Mouse (Mus musculus) monocyte, adult 5-6 weeks (primary cell): ENCODE results near the gene Ccdc151. TPM values are rescaled to one million over a fixed set of nuclear protein-coding genes. Genes with fewer than 3 reads are reported as not detected.
A peak's percentile ranks its signal among the peaks of the same experiment; 100 is the strongest.

Experiments used
- ATAC-seq: fragments of 153-309, 156-312 bp; replicated peaks from 2 replicates; pipeline ENCODE4 v1.8.0; 2017; ENCODE audit warnings: mild to moderate bottlenecking; ENCODE audit not compliant: low TSS enrichment, insufficient number of reproducible peaks, severe bottlenecking, poor library complexity, low FRiP score
- total RNA-seq: library from RNA; stranded (forward); fragments of 200-1000, 200-491, 200-594 nt; gene quantifications from 3 replicates; pipeline ENCODE4 v1.2.3, GENCODE M21; 2017

Gene Ccdc151
- total RNA-seq: 1.9 TPM in 1 of 3 replicates, not detected in the others

GRCm38 (mm10) chr9:22002194-22003162, at the start of gene Ccdc151, which contains the start of gene Prkcsh:
Gene Ccdc151, minus strand, starts transcription at chr9:22002634.
Gene Prkcsh, plus strand, starts transcription at chr9:22002806.
- peak; percentile 97 for ATAC-seq

GRCm38 (mm10) chr9:22051958-22052254, 49.5 kb upstream of the Ccdc151 start, which contains the start of gene Elavl3:
Gene Elavl3, minus strand, starts transcription at chr9:22052023.
- no peak for ATAC-seq

- ATAC-seq: no peak
These were observed 48.9 kb upstream of the Ccdc151 start for GRCm38 (mm10) chr9:22051161-22051957.

GRCm38 (mm10) chr9:22050351-22050889, 48.0 kb upstream of the Ccdc151 start:
- ATAC-seq: no peak

- no peak for ATAC-seq
These were observed 47.4 kb upstream of the Ccdc151 start for GRCm38 (mm10) chr9:22049721-22050270.

- no peak for ATAC-seq
These were observed 46.9 kb upstream of the Ccdc151 start for GRCm38 (mm10) chr9:22049315-22049714.

GRCm38 (mm10) chr9:22047329-22047728, 44.9 kb upstream of the Ccdc151 start:
- no peak for ATAC-seq

GRCm38 (mm10) chr9:22041832-22042231, 39.4 kb upstream of the Ccdc151 start:
- no peak for ATAC-seq

- ATAC-seq: no peak
These were observed 35.4 kb upstream of the Ccdc151 start for GRCm38 (mm10) chr9:22037826-22038225.

- no peak for ATAC-seq
These were observed 33.0 kb upstream of the Ccdc151 start for GRCm38 (mm10) chr9:22035300-22036044.

GRCm38 (mm10) chr9:22030386-22030785, 28.0 kb upstream of the Ccdc151 start:
- ATAC-seq: no peak

GRCm38 (mm10) chr9:22028467-22028866, 26.0 kb upstream of the Ccdc151 start:
- no peak for ATAC-seq

GRCm38 (mm10) chr9:22024592-22024991, 22.2 kb upstream of the Ccdc151 start:
- no peak for ATAC-seq

- ATAC-seq: no peak
These were observed 14.9 kb upstream of the Ccdc151 start for GRCm38 (mm10) chr9:22017208-22017825.

- ATAC-seq: no peak
These were observed 13.8 kb upstream of the Ccdc151 start for GRCm38 (mm10) chr9:22016245-22016644.

GRCm38 (mm10) chr9:22012731-22013130, 10.3 kb upstream of the Ccdc151 start:
- ATAC-seq: no peak

- no peak for ATAC-seq
These were observed 8.6 kb upstream of the Ccdc151 start for GRCm38 (mm10) chr9:22011055-22011454.

- ATAC-seq: no peak
These were observed 2.1 kb upstream of the Ccdc151 start for GRCm38 (mm10) chr9:22004546-22004945.
